Mouse (Mus musculus) embryonic fibroblast, embryonic 13.5 days (primary cell): ENCODE measurements around the gene Nab2.

Experiments
- CTCF ChIP-seq: IDR thresholded peaks from 2 replicates; pipeline ENCODE4 v1.5.1; 2011; ENCODE audit warnings: mild to moderate bottlenecking, control low read depth, low read length, moderate library complexity, borderline replicate concordance; ENCODE audit not compliant: insufficient read depth
- POLR2A ChIP-seq: IDR thresholded peaks from 2 replicates; pipeline ENCODE4 v1.6.1; 2011; ENCODE audit warnings: low read depth, mild to moderate bottlenecking, control low read depth, low read length, moderate library complexity

- TF ChIP-seq POLR2A: no peak
- TF ChIP-seq CTCF: no peak
Measured at GRCm38 (mm10) chr10:127708850-127709370, 40.5 kb upstream of the Nab2 start.
